Comparison of ENCODE assay signal across 8 mouse cellular contexts in the genomic region with DNA sequence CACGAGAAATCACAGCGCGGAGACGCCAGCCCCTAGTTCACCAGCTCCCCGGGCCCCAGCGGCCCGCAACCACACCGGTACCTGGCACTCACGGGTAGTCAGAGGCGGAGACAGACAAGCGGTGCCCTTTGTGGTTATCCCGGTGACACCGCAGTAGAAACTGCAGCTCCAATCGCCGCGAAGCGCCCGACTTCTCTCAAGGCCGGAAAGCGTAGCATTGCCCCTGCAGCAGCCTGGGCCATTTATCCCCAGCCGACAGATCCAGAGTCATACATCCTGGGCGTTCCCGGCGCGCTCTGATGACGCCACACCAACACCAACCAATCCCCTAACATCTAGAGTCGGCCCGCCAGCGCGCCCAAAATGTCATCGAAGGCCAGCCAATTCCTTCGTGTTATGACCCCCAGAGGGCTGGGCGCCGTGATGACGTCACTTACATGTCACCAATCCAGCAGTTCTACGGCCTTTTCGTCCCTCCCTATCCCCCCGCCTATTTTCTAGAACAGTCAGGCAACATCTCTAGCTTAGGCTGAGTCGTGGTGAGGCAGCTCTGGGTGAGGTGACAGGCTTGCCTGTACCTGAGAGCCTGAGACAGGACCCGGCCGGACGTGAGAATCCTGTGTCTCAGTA. TPM values are rescaled to one million over a fixed set of nuclear protein-coding genes. Genes with fewer than 3 reads are reported as not detected.
DNase-seq lines count a peak whose midpoint lies in the region; ATAC-seq and TF ChIP-seq lines count a peak whose summit lies in the region.

A gene (minus strand): TSS at position 365 of the 630 bp plus-strand sequence.

- peak within 1 kb of the TSS; percentile 81 for H3K9ac ChIP-seq in embryonic facial prominence, embryonic 15.5 days
- peak within 1 kb of the TSS; percentile 80 for H3K9ac ChIP-seq in limb, embryonic 14.5 days (ENCODE audit: low read depth, low read length, severe bottlenecking)
- peak within 1 kb of the TSS; percentile 84 for H3K9ac ChIP-seq in midbrain, postnatal 0 days (replicated peaks; ENCODE audit: low read length, poor library complexity, severe bottlenecking)

- peak; percentile 98 for ATAC-seq in embryonic facial prominence, embryonic 15.5 days (ENCODE audit: insufficient number of reproducible peaks, low FRiP score, low TSS enrichment, low read depth)
- peak; percentile 97 for ATAC-seq in limb, embryonic 14.5 days (ENCODE audit: low FRiP score, low read depth)
- ATAC-seq in midbrain, postnatal 0 days (ENCODE audit: low FRiP score) = peak; percentile 97

- H3K4me1 ChIP-seq in bone marrow, adult 2 months (ENCODE audit: control insufficient read depth, insufficient read depth, low read length) = peaks cover 4% of the 10 kb centered on the region; the same call in 1 of the 2 replicates
- peaks cover 15% of the 10 kb centered on the region for H3K4me1 ChIP-seq in embryonic facial prominence, embryonic 15.5 days
- peaks cover 7% of the 10 kb centered on the region; the same call in 1 of the 2 replicates for H3K4me1 ChIP-seq in limb, embryonic 14.5 days (ENCODE audit: control insufficient read depth, insufficient read depth, low read length)
- H3K4me1 ChIP-seq in midbrain, postnatal 0 days (ENCODE audit: insufficient read depth, low read length) = peaks cover 10% of the 10 kb centered on the region; the same call in 1 of the 2 replicates

- under 1% methylated on average over 42 of the region's 42 CpGs for WGBS in bone marrow, adult 2 months
- WGBS in embryonic facial prominence, embryonic 15.5 days = under 1% methylated on average over 42 of the region's 42 CpGs
- WGBS in limb, embryonic 14.5 days = under 1% methylated on average over 39 of the region's 42 CpGs
- WGBS in midbrain, postnatal 0 days = under 1% methylated on average over 42 of the region's 42 CpGs

- no peaks in the 10 kb centered on the region for H3K27me3 ChIP-seq in embryonic facial prominence, embryonic 15.5 days
- H3K27me3 ChIP-seq in limb, embryonic 14.5 days (ENCODE audit: control insufficient read depth, insufficient read depth, low read length) = no peaks in the 10 kb centered on the region
- no peaks in the 10 kb centered on the region; the same call in 1 of the 2 replicates for H3K27me3 ChIP-seq in midbrain, postnatal 0 days (ENCODE audit: insufficient read depth, low read length)

- peak within 1 kb of the TSS; percentile 83 for H3K4me2 ChIP-seq in embryonic facial prominence, embryonic 15.5 days (replicated peaks)
- H3K4me2 ChIP-seq in limb, embryonic 14.5 days (replicated peaks; ENCODE audit: low read depth, low read length, severe bottlenecking) = peak within 1 kb of the TSS; percentile 83
- H3K4me2 ChIP-seq in midbrain, postnatal 0 days (ENCODE audit: low read depth, low read length, poor library complexity, severe bottlenecking) = peak within 1 kb of the TSS; percentile 86

- DNase-seq in 416B (ENCODE audit: low read depth) = peak; percentile 100
- peak; percentile 100 for DNase-seq in heart, adult 8-10 months (ENCODE audit: low spot score)
- DNase-seq in kidney, adult 9 months = peak; percentile 100
- peak; percentile 99 for DNase-seq in limb, embryonic 14.5 days (ENCODE audit: low spot score)
- peak; percentile 100 for DNase-seq in midbrain, postnatal 0 days (ENCODE audit: low spot score)
- DNase-seq in spleen, postnatal 14 days (ENCODE audit: low spot score in 2 of 2) = peak; percentile 97 to 99

- peaks cover 31% of the 10 kb centered on the region for H3K36me3 ChIP-seq in embryonic facial prominence, embryonic 15.5 days
- H3K36me3 ChIP-seq in limb, embryonic 14.5 days (ENCODE audit: control insufficient read depth, insufficient read depth, low read length) = peaks cover 26% of the 10 kb centered on the region
- H3K36me3 ChIP-seq in midbrain, postnatal 0 days (ENCODE audit: insufficient read depth, low read length) = peaks cover 19% of the 10 kb centered on the region

- H3K4me3 ChIP-seq in bone marrow, adult 2 months (replicated peaks; ENCODE audit: control insufficient read depth, low read depth, low read length) = peak within 1 kb of the TSS; percentile 94
- H3K4me3 ChIP-seq in embryonic facial prominence, embryonic 15.5 days (replicated peaks) = peak within 1 kb of the TSS; percentile 98
- peak within 1 kb of the TSS; percentile 92 for H3K4me3 ChIP-seq in limb, embryonic 14.5 days (replicated peaks; ENCODE audit: low read length)
- H3K4me3 ChIP-seq in midbrain, postnatal 0 days (ENCODE audit: low read depth, low read length) = peak within 1 kb of the TSS; percentile 94

- H3K27ac ChIP-seq in bone marrow, adult 2 months (ENCODE audit: control insufficient read depth, insufficient read depth, low read depth, low read length, poor library complexity) = peak within 1 kb of the TSS; percentile 52
- H3K27ac ChIP-seq in embryonic facial prominence, embryonic 15.5 days (replicated peaks) = peak within 1 kb of the TSS; percentile 79
- H3K27ac ChIP-seq in limb, embryonic 14.5 days (replicated peaks; ENCODE audit: low read depth, low read length) = peak within 1 kb of the TSS; percentile 55; the same call in 1 of the 2 replicates
- peak within 1 kb of the TSS; percentile 80 for H3K27ac ChIP-seq in midbrain, postnatal 0 days (ENCODE audit: low read depth, low read length)

- H3K9me3 ChIP-seq in embryonic facial prominence, embryonic 15.5 days (replicated peaks) = no peaks in the 10 kb centered on the region; the same call in 1 of the 2 replicates
- H3K9me3 ChIP-seq in limb, embryonic 14.5 days (ENCODE audit: control insufficient read depth, low read length) = no peaks in the 10 kb centered on the region
- 0 out of 2 replicates have a peak, but pooled peaks cover 11% of the 10 kb centered on the region for H3K9me3 ChIP-seq in midbrain, postnatal 0 days (ENCODE audit: low read length)

- no peak for TF ChIP-seq CTCF in bone marrow, adult 2 months (IDR thresholded peaks at IDR 0.05; ENCODE audit: control insufficient read depth, insufficient read depth, low read length)
- peak; percentile 13; the same call in 1 of the 2 replicates for TF ChIP-seq CTCF in midbrain, postnatal 0 days (IDR thresholded peaks at IDR 0.05)

- peak; percentile 70 for TF ChIP-seq POLR2A in bone marrow, adult 2 months (IDR thresholded peaks at IDR 0.05; ENCODE audit: borderline replicate concordance, control insufficient read depth, low read depth, low read length)
- TF ChIP-seq POLR2A in limb, embryonic 14.5 days (IDR thresholded peaks at IDR 0.05; ENCODE audit: borderline replicate concordance, extremely low read depth, insufficient read depth, insufficient read length) = peak; percentile 52; the same call in 1 of the 2 replicates

RNA-seq across cellular contexts. Expression of the gene that starts here (rescaled TPM):
- 4.1 and 6.9 TPM in 2 replicates for polyA plus RNA-seq in bone marrow, adult 2 months (2011; ENCODE audit: insufficient read depth, insufficient read length, low replicate concordance, missing spikeins)
- polyA plus RNA-seq in embryonic facial prominence, embryonic 15.5 days (2015; fragmentation: Nextera tagmentation; extraction: Ambion mirVana) = 10.2 and 14.6 TPM in 2 replicates
- total RNA-seq in heart, adult 8-10 months (2022) = 10 to 100 TPM; 16.2 to 18.2 (median 17.3) TPM
- polyA plus RNA-seq in limb, embryonic 14.5 days (2012; rRNA removed) = 16.4 and 17.3 TPM in 2 replicates
- 6.2 and 6.8 TPM in 2 replicates for polyA plus RNA-seq in limb, embryonic 14.5 days (2014; fragmentation: Nextera tagmentation; extraction: Ambion mirVana)
- total RNA-seq in midbrain, postnatal 0 days (2014; rRNA removed) = 56.5 and 60.6 TPM in 2 replicates
- polyA plus RNA-seq in midbrain, postnatal 0 days (2015; fragmentation: Nextera tagmentation; extraction: Ambion mirVana) = 30.4 and 35.0 TPM in 2 replicates

Comparison
In these comparisons a context has a peak if more than half of its experiments do, and no peak if none do; other contexts are left out.
1. Peak in every context shown above with its lines: DNase-seq, ATAC-seq, H3K4me3 ChIP-seq and H3K27ac ChIP-seq.